Mouse (Mus musculus): ENCODE measurements at regions not wholly inside any gene's neighbourhood (a gene's known extent, or its start where the extent isn't known, plus 50 kb on each side); places are given as distances from the start of the nearest gene placed in this dataset.

DNA sequence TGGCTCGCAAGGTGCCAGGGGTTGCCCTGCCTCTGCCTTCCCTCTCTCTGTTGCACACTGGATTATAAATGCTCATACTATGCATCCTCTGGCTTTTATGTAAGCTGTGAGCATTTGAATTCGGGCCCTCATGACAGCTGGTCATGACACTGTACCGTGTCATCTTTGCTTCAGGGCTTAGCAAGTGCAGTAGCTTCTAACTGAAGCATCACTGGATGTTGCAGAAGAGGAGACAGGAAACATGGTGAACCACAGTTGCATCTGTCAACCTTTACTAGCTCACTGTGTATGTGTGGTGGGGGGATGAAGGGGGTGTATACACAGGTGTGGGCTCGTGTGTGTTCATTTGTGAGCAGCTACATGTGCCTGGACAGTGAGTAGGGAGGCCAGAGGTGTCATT is 216.1 kb upstream of the Stt3b start:
- 45% methylated on average over 4 of the region's 4 CpGs for WGBS (ENCODE audit: insufficient replicate concordance)
- H3K4me3 ChIP-seq, result no peak overlapping the region
- no peaks in the 10 kb centered on the region for H3K36me3 ChIP-seq
- H3K4me2 ChIP-seq, result no peak overlapping the region
- no peaks in the 10 kb centered on the region for H3K4me1 ChIP-seq
- no peaks in the 10 kb centered on the region for H3K27me3 ChIP-seq (replicated peaks)
- H3K9ac ChIP-seq, result no peak overlapping the region
- no peaks in the 10 kb centered on the region for H3K9me3 ChIP-seq (replicated peaks)
- no peak for ATAC-seq
- H3K27ac ChIP-seq, result no peak overlapping the region

DNA sequence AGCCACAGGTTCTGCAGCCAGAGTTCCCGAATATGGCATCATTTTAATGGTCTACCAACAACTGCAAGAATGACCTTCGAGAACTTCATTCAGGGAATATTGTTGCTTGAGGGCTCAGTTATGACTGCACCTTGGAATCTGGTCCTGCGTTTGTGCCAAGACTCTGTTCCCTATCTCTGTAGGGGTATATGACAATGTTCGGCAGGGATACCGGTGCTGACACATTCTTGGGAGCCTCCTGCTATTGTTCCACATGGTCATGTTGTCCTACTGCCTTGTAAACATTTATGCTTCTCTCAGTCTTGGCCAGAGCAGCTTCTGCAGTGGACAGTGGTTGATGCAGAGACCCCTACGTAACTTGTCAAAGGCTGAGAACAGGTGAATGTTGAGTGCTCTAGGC is 216.8 kb upstream of the Stt3b start:
- Histone ChIP-seq H3K4me2 (no peak overlapping the region), H3K9me3 (replicated peaks) (no peaks in the 10 kb centered on the region), H3K4me1 (no peaks in the 10 kb centered on the region), H3K4me3 (no peak overlapping the region), H3K27me3 (replicated peaks) (no peaks in the 10 kb centered on the region), H3K9ac (no peak overlapping the region), H3K36me3 (no peaks in the 10 kb centered on the region), H3K27ac (no peak overlapping the region)
- no peak for ATAC-seq
- 74% methylated on average over 6 of the region's 6 CpGs for WGBS (ENCODE audit: insufficient replicate concordance)

DNA sequence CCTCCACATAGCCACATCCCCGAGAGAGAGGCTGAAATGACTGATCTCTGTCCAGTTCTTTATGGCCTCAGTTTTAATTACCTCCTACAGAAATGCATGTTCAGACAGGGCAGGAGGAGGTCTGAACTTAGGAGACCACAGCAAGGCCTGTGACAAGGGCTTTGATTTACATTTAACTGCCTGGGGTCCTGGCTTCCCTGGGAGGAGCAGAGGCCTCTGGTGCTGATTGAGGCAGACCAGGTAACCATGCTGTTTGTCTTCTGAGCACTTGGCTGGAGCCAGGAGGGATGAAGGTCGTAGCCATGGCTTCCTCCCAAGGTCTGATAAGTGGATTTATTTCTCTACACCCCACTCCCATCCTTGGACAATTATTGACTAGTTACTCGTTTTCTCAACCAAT is 224.0 kb upstream of the Stt3b start:
- Histone ChIP-seq H3K4me1 (no peaks in the 10 kb centered on the region), H3K27ac (no peak overlapping the region), H3K4me3 (no peak overlapping the region), H3K4me2 (no peak overlapping the region), H3K36me3 (no peaks in the 10 kb centered on the region), H3K9me3 (replicated peaks) (no peaks in the 10 kb centered on the region), H3K27me3 (replicated peaks) (no peaks in the 10 kb centered on the region), H3K9ac (no peak overlapping the region)
- WGBS (ENCODE audit: insufficient replicate concordance), result 42% methylated on average over 3 of the region's 3 CpGs
- ATAC-seq, result no peak

DNA sequence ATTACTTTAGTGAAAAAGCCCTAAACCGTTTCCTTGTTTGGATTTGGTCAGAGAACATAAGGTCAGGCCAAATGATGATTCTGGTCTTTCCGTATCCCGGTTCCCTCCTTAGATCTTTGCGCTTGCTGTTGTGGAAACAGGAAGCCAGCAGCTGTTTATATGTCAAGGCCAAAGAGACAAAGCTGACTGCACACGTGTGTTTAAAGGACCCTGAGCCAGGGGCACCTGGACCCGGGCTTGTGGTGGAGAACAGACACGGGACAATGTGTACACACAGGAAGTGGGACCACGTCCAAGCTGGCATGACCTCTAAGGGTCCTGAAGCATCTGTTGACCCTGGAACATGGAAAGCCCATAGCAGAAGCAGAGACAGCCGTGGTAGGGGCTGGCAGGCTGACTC is 233.4 kb upstream of the Stt3b start:
- 0 out of 2 replicates have a peak, but pooled peaks cover 5% of the 10 kb centered on the region for H3K4me1 ChIP-seq
- H3K9ac ChIP-seq, result no peak overlapping the region
- H3K4me2 ChIP-seq, result no peak overlapping the region
- no peak for ATAC-seq
- H3K27ac ChIP-seq, result no peak overlapping the region
- WGBS (ENCODE audit: insufficient replicate concordance), result 57% methylated on average over 9 of the region's 9 CpGs
- H3K27me3 ChIP-seq (replicated peaks), result no peaks in the 10 kb centered on the region
- 0 out of 2 replicates have a peak, but pooled peaks cover 10% of the 10 kb centered on the region for H3K9me3 ChIP-seq (replicated peaks)
- H3K4me3 ChIP-seq, result no peak overlapping the region
- no peaks in the 10 kb centered on the region for H3K36me3 ChIP-seq

DNA sequence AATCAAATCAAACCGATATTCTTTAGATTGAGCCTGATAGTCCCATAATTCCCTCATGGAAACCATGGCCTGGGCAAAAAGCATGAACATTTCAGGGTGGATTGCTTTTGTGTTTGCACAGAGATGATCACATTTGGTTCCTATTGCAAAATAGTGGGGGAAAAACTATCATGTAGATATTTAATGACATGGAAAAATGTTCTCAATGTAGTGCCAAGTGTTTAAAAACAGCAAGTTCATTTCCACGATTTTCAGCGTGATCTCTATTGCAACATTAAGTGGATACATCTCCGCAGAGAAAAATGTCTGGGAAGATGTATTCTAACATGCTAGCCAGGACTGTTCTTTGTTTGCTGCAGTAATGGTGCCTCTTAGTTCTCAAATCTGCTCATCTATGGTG is 235.0 kb upstream of the Stt3b start:
- no peak overlapping the region for H3K27ac ChIP-seq
- no peak overlapping the region for H3K4me2 ChIP-seq
- H3K4me3 ChIP-seq, result no peak overlapping the region
- ATAC-seq, result no peak
- H3K36me3 ChIP-seq, result no peaks in the 10 kb centered on the region
- 0 out of 2 replicates have a peak, but pooled peaks cover 8% of the 10 kb centered on the region for H3K9me3 ChIP-seq (replicated peaks)
- no peak overlapping the region for H3K9ac ChIP-seq
- 72% methylated on average over 4 of the region's 4 CpGs for WGBS (ENCODE audit: insufficient replicate concordance)
- H3K27me3 ChIP-seq (replicated peaks), result no peaks in the 10 kb centered on the region
- 0 out of 2 replicates have a peak, but pooled peaks cover 5% of the 10 kb centered on the region for H3K4me1 ChIP-seq

DNA sequence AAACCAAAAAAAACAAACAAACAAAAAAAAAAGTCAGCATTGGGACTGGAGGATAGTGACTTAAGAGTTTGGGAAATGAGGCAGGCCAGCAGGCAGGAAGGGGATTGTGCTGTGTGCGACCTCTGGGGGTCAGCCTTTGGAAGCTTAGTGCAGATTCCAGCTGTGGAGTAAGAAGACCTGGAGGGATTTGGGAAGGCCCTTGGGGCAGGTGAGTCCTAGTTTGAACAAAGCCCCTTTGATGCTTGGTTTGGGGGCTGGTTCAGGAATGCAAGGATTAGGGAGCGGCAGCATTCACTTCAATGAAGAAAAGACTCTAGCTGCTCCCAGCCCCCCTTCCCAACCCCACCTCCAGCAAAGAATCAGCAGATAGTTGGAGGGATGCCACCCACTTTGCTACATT is 235.6 kb upstream of the Stt3b start:
- Histone ChIP-seq H3K4me1 (0 out of 2 replicates have a peak, but pooled peaks cover 5% of the 10 kb centered on the region), H3K9ac (no peak overlapping the region), H3K36me3 (no peaks in the 10 kb centered on the region), H3K4me3 (no peak overlapping the region), H3K4me2 (no peak overlapping the region), H3K9me3 (replicated peaks) (0 out of 2 replicates have a peak, but pooled peaks cover 6% of the 10 kb centered on the region), H3K27me3 (replicated peaks) (no peaks in the 10 kb centered on the region), H3K27ac (no peak overlapping the region)
- 78% methylated on average over 2 of the region's 2 CpGs for WGBS (ENCODE audit: insufficient replicate concordance)
- no peak for ATAC-seq

DNA sequence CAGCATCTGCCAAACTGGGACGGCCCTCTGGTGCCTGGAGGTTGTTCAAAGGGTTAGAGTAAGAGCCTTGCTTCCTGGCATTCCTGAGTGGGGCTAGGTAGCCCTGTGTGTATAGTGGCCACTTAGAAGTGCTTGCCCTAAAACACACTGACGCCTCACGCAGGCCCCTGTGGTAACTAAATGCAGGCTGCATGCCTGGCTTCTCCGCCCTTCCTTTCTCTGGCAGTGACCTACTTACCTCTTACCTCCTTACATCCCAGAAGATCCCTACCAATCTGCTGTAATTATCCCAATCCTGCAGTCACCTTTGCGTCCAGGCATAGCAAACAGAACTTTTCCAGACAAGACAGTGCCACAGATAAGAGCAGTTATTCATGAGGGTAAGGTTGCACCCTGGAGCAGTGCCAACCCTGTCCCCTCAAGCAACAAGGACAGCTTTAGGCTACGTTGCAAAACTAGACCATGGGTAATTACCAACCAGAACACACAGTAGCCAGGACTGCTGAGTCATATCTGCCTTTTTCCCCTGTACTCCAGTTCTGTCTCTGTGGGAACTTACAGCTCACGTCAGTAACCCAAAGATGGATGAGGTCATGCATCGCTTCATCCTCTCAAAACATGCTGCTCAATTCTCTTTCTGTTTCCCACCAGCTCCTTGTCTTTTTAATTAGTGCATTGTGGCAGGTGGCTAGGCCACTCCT is 237.6 kb upstream of the Stt3b start:
- WGBS (ENCODE audit: insufficient replicate concordance), result 43% methylated on average over 8 of the region's 8 CpGs
- Histone ChIP-seq H3K4me2 (no peak overlapping the region), H3K27me3 (replicated peaks) (no peaks in the 10 kb centered on the region), H3K4me3 (no peak overlapping the region), H3K27ac (no peak overlapping the region), H3K9ac (no peak overlapping the region), H3K9me3 (replicated peaks) (no peaks in the 10 kb centered on the region), H3K4me1 (0 out of 2 replicates have a peak, but pooled peaks cover 5% of the 10 kb centered on the region), H3K36me3 (no peaks in the 10 kb centered on the region)
- ATAC-seq, result no peak

DNA sequence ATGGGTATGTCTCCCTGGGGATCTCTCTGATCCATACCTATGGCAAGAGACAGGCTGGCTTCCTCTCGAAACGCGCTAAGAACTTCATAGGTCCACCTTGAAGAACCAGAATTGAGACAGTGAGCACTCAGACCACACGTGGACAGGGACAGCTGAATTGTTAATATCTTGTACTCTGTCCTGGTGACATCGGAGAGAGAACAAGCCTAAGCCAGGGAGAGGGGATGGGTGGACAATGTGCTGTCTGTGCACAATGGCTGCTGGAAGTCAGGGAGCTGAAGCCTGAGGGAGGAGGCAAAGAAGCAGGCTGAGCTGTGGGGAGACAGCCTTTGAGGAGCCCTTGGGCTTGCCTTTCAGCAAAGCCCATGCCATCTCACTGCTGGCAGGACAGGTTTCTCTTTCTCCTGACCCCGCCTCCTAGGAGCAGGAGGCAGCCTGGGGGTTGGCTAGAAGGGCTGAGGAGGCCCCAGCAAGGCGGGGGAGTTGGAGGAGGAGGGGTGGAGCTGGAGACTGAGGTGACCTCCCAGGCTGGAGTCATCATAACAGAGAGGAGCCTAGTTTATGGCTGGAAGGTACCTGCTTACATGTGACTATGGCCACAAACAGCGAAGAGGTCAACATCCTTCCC is 238.6 kb upstream of the Stt3b start:
- 51% methylated on average over 8 of the region's 8 CpGs for WGBS (ENCODE audit: insufficient replicate concordance)
- H3K4me2 ChIP-seq, result peak overlapping the region; percentile 8; the same call in 1 of the 2 replicates
- H3K36me3 ChIP-seq, result no peaks in the 10 kb centered on the region
- H3K9me3 ChIP-seq (replicated peaks), result no peaks in the 10 kb centered on the region
- peak; percentile 64 for ATAC-seq
- 0 out of 2 replicates have a peak, but pooled peaks cover 5% of the 10 kb centered on the region for H3K4me1 ChIP-seq
- H3K4me3 ChIP-seq, result no peak overlapping the region
- H3K27ac ChIP-seq, result no peak overlapping the region
- H3K27me3 ChIP-seq (replicated peaks), result no peaks in the 10 kb centered on the region
- no peak overlapping the region for H3K9ac ChIP-seq

DNA sequence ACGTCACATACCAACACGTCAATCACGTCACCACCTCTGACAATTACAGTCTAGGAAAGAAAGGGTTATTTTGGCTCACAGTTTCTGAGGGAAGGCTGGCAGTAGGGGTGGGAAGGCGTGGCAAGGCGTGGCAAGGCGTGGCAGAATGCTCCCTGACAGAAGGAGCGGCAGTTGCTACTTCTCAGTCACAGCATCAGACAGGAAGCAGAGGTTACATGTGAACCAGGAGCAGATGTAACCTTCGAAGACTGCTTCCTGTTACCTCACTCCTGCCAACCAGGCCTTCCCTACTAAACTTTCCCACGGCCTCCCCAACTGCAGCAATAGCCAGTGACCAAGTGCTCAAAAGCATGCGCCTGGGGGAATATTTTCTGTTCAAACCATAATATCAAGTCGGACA is 240.9 kb upstream of the Stt3b start:
- no peak overlapping the region for H3K4me2 ChIP-seq
- no peak overlapping the region for H3K9ac ChIP-seq
- no peaks in the 10 kb centered on the region for H3K36me3 ChIP-seq
- H3K4me1 ChIP-seq, result 0 out of 2 replicates have a peak, but pooled peaks cover 5% of the 10 kb centered on the region
- no peaks in the 10 kb centered on the region for H3K27me3 ChIP-seq (replicated peaks)
- 65% methylated on average over 11 of the region's 11 CpGs for WGBS (ENCODE audit: insufficient replicate concordance)
- no peak for ATAC-seq
- no peak overlapping the region for H3K4me3 ChIP-seq
- H3K9me3 ChIP-seq (replicated peaks), result no peaks in the 10 kb centered on the region
- H3K27ac ChIP-seq, result no peak overlapping the region

DNA sequence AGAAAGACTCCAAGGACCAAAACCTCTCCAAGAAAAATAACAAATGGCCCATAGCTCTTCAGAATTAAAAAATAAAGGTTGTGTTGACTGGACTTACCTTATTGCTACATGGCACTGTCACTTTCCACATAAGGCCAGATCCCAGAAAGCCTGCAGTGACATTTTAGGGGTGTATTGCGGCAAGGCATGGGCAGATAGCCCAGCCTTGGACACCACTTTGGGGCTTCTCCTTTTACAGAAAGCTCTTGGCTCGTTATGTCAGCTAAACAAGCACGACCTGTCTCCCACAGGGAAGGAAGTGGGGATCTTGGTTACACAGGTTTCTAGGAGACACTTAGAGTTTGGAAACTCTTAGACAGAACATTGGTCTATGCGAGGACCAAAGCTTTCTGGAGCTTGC is 241.3 kb upstream of the Stt3b start:
- Histone ChIP-seq H3K4me1 (0 out of 2 replicates have a peak, but pooled peaks cover 5% of the 10 kb centered on the region), H3K9me3 (replicated peaks) (no peaks in the 10 kb centered on the region), H3K4me2 (no peak overlapping the region), H3K9ac (no peak overlapping the region), H3K4me3 (no peak overlapping the region), H3K27ac (no peak overlapping the region), H3K36me3 (no peaks in the 10 kb centered on the region), H3K27me3 (replicated peaks) (no peaks in the 10 kb centered on the region)
- 60% methylated on average over 4 of the region's 4 CpGs for WGBS (ENCODE audit: insufficient replicate concordance)
- no peak for ATAC-seq

DNA sequence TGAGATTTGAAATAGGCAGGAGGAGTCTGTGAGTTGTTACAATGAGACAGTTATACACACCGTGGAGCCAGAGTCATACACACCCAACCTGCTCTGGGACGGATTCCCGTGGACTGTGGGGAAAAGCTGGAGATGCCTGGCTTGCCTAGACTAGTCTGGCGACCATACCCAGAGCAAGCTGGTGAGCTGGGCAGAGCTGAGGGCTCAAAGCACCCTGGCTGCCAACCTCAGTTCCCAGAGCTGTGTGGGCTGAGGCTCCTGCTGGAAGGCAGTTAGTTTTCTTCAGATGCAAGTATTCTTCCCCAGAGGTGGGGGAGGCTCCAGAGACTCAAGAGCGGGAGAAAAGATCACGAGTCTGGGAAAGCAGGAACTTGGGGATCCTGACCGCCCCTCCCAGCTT is 247.9 kb upstream of the Stt3b start:
- WGBS (ENCODE audit: insufficient replicate concordance), result 76% methylated on average over 7 of the region's 7 CpGs
- H3K9ac ChIP-seq, result no peak overlapping the region
- no peak for ATAC-seq

DNA sequence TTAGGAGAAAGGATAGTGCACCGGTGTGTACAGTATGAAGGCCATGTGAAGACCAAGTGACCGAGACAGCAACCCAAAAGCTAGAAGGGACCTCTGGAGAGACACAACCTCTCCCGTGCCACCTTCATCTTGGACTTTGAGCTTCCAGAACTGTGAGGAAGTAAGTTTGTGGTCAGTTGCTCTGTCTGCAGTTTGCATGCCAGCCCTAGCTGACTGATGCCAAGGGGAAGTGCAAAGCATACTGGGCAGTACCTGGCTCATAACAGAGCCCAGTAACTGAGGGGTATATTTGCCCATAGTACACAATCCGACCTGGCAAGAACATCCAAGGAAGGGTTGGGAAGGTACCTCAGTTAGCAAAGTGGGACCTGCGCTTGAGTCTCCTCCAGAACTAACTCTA is 249.3 kb upstream of the Stt3b start:
- Histone ChIP-seq H3K4me3 (no peak overlapping the region), H3K27ac (no peak overlapping the region), H3K27me3 (replicated peaks) (no peaks in the 10 kb centered on the region), H3K36me3 (no peaks in the 10 kb centered on the region), H3K4me1 (no peaks in the 10 kb centered on the region), H3K9ac (no peak overlapping the region), H3K9me3 (replicated peaks) (no peaks in the 10 kb centered on the region), H3K4me2 (no peak overlapping the region)
- no peak for ATAC-seq
- 69% methylated on average over 5 of the region's 5 CpGs for WGBS (ENCODE audit: insufficient replicate concordance)

More for the DNA sequence above, 247.9 kb upstream of the Stt3b start:
- H3K4me1 ChIP-seq, result no peaks in the 10 kb centered on the region
- no peaks in the 10 kb centered on the region for H3K36me3 ChIP-seq
- H3K4me2 ChIP-seq, result no peak overlapping the region
- no peak overlapping the region for H3K27ac ChIP-seq
- no peaks in the 10 kb centered on the region for H3K27me3 ChIP-seq (replicated peaks)
- no peak overlapping the region for H3K4me3 ChIP-seq
- no peaks in the 10 kb centered on the region for H3K9me3 ChIP-seq (replicated peaks)

All from liver, embryonic 12.5 days (tissue).